Mouse (Mus musculus): Measurements from ENCODE around the gene Stmn1. TPM values are rescaled to one million over a fixed set of nuclear protein-coding genes. Genes with fewer than 3 reads are reported as not detected.
A peak's percentile ranks its signal among the peaks of the same experiment; 100 is the strongest.

Gene Stmn1
- polyA plus RNA-seq, 1 experiment from 2014 or later, result 979 TPM

GRCm38 (mm10) chr4:134439919-134440318 lies 28.2 kb upstream of the Stmn1 start:
- Histone ChIP-seq H3K27me3 (ENCODE audit: control insufficient read depth, insufficient read depth, low read length) (no peaks in the 10 kb centered on the region), H3K9ac (ENCODE audit: low read length) (no peak overlapping the region), H3K4me3 (ENCODE audit: low read length) (no peak overlapping the region), H3K36me3 (ENCODE audit: control insufficient read depth, insufficient read depth) (no peaks in the 10 kb centered on the region), H3K4me1 (ENCODE audit: control insufficient read depth, insufficient read depth, low read length) (peaks cover 3% of the 10 kb centered on the region; the same call in 1 of the 2 replicates), H3K4me2 (ENCODE audit: low read depth, low read length) (no peak overlapping the region), H3K9me3 (replicated peaks; ENCODE audit: control insufficient read depth, low read length) (no peaks in the 10 kb centered on the region; the same call in 1 of the 2 replicates), H3K27ac (ENCODE audit: low read length) (no peak overlapping the region)
- no peak for ATAC-seq (replicated peaks; ENCODE audit: extremely low read depth, insufficient read depth, low FRiP score)
- WGBS, result 57% methylated on average over 4 of the region's 4 CpGs

DNA sequence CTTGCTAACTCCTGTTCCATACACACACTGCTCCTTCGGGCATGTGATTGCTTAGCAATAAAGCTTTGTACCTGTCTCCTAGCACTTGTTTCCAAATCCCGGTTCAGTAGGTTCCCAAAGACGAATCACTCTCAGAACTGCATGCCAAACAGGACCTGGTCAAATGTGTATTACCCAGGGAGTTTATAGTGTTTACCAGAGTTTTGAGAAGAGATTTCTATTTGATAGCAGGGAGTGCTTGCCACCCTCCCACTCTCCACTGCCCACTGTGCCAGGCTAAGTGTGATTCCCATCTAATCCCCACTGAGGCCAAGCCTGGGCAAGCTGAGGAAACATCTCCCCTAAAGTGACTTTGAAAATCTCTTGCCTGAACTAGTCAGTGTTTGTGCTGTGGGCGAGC lies 25.9 kb upstream of the Stmn1 start:
- 89% methylated on average over 4 of the region's 4 CpGs for WGBS
- H3K9me3 ChIP-seq (replicated peaks; ENCODE audit: control insufficient read depth, low read length), result no peaks in the 10 kb centered on the region; the same call in 1 of the 2 replicates
- H3K4me1 ChIP-seq (ENCODE audit: control insufficient read depth, insufficient read depth, low read length), result peaks cover 4% of the 10 kb centered on the region; the same call in 1 of the 2 replicates
- H3K4me2 ChIP-seq (ENCODE audit: low read depth, low read length), result no peak overlapping the region
- ATAC-seq (replicated peaks; ENCODE audit: extremely low read depth, insufficient read depth, low FRiP score), result no peak
- H3K36me3 ChIP-seq (ENCODE audit: control insufficient read depth, insufficient read depth), result no peaks in the 10 kb centered on the region
- no peak overlapping the region for H3K27ac ChIP-seq (ENCODE audit: low read length)
- no peak overlapping the region for H3K4me3 ChIP-seq (ENCODE audit: low read length)
- H3K9ac ChIP-seq (ENCODE audit: low read length), result no peak overlapping the region
- H3K27me3 ChIP-seq (ENCODE audit: control insufficient read depth, insufficient read depth, low read length), result no peaks in the 10 kb centered on the region

GRCm38 (mm10) chr4:134443589-134443988 lies 24.5 kb upstream of the Stmn1 start:
- H3K9me3 ChIP-seq (replicated peaks; ENCODE audit: control insufficient read depth, low read length), result no peaks in the 10 kb centered on the region; the same call in 1 of the 2 replicates
- no peak overlapping the region for H3K4me2 ChIP-seq (ENCODE audit: low read depth, low read length)
- ATAC-seq (replicated peaks; ENCODE audit: extremely low read depth, insufficient read depth, low FRiP score), result no peak
- H3K4me1 ChIP-seq (ENCODE audit: control insufficient read depth, insufficient read depth, low read length), result peaks cover 4% of the 10 kb centered on the region; the same call in 1 of the 2 replicates
- no peaks in the 10 kb centered on the region for H3K36me3 ChIP-seq (ENCODE audit: control insufficient read depth, insufficient read depth)
- 35% methylated on average over 7 of the region's 7 CpGs for WGBS
- no peaks in the 10 kb centered on the region for H3K27me3 ChIP-seq (ENCODE audit: control insufficient read depth, insufficient read depth, low read length)
- no peak overlapping the region for H3K27ac ChIP-seq (ENCODE audit: low read length)
- H3K4me3 ChIP-seq (ENCODE audit: low read length), result no peak overlapping the region
- H3K9ac ChIP-seq (ENCODE audit: low read length), result no peak overlapping the region

DNA sequence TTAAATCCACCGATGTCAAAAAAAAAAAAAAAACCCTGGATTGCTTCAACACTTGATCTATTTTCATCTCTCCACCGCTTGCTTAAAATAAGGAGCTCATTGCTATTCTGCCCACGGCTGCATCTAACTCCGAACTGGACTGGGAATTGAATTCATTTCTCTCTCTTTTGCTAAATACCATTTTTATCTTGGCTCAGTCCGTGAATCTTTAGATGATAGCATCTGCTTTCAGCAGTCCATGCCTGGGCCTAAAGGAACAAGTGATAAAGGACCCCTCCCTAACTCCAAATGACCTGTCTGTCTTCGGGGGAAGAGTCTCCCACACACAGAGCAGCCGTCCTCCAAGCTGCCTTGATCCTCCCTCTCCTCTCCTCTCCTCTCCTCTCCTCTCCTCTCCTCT lies 23.2 kb upstream of the Stmn1 start:
- no peak overlapping the region for H3K27ac ChIP-seq (ENCODE audit: low read length)
- H3K4me1 ChIP-seq (ENCODE audit: control insufficient read depth, insufficient read depth, low read length), result peaks cover 4% of the 10 kb centered on the region; the same call in 1 of the 2 replicates
- H3K9ac ChIP-seq (ENCODE audit: low read length), result no peak overlapping the region
- no peaks in the 10 kb centered on the region for H3K36me3 ChIP-seq (ENCODE audit: control insufficient read depth, insufficient read depth)
- H3K4me2 ChIP-seq (ENCODE audit: low read depth, low read length), result no peak overlapping the region
- 39% methylated on average over 7 of the region's 7 CpGs for WGBS
- H3K27me3 ChIP-seq (ENCODE audit: control insufficient read depth, insufficient read depth, low read length), result no peaks in the 10 kb centered on the region
- H3K4me3 ChIP-seq (ENCODE audit: low read length), result no peak overlapping the region
- ATAC-seq (replicated peaks; ENCODE audit: extremely low read depth, insufficient read depth, low FRiP score), result no peak
- H3K9me3 ChIP-seq (replicated peaks; ENCODE audit: control insufficient read depth, low read length), result no peaks in the 10 kb centered on the region; the same call in 1 of the 2 replicates

GRCm38 (mm10) chr4:134445489-134445888 lies 22.6 kb upstream of the Stmn1 start:
- Histone ChIP-seq H3K4me1 (ENCODE audit: control insufficient read depth, insufficient read depth, low read length) (peaks cover 5% of the 10 kb centered on the region; the same call in 1 of the 2 replicates), H3K9ac (ENCODE audit: low read length) (no peak overlapping the region), H3K27ac (ENCODE audit: low read length) (no peak overlapping the region), H3K4me2 (ENCODE audit: low read depth, low read length) (no peak overlapping the region), H3K9me3 (replicated peaks; ENCODE audit: control insufficient read depth, low read length) (no peaks in the 10 kb centered on the region; the same call in 1 of the 2 replicates), H3K4me3 (ENCODE audit: low read length) (no peak overlapping the region), H3K36me3 (ENCODE audit: control insufficient read depth, insufficient read depth) (no peaks in the 10 kb centered on the region), H3K27me3 (ENCODE audit: control insufficient read depth, insufficient read depth, low read length) (no peaks in the 10 kb centered on the region)
- no peak for ATAC-seq (replicated peaks; ENCODE audit: extremely low read depth, insufficient read depth, low FRiP score)
- WGBS, result 82% methylated on average over 1 of the region's 1 CpGs

DNA sequence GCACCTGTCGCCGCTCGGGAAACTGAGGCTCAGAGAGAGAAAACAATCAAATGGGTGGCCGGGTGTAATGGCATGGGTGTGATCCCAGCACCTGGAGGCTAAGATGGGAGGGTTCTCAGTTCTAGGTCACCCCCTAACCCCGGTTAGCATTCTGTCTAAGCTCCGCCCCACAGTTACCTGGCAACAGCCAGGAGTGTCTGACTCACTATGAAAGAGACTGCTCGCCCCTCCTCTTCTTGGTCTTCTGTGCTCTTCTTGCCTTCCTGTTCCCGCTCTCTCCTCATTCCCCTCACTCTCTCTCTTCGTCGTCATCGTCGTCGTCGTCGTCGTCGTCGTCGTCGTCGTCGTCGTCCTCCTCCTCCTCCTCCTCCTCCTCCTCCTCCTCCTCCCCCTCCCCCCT lies 20.2 kb upstream of the Stmn1 start:
- no peaks in the 10 kb centered on the region for H3K36me3 ChIP-seq (ENCODE audit: control insufficient read depth, insufficient read depth)
- 49% methylated on average over 23 of the region's 23 CpGs for WGBS
- H3K9me3 ChIP-seq (replicated peaks; ENCODE audit: control insufficient read depth, low read length), result no peaks in the 10 kb centered on the region
- no peak for ATAC-seq (replicated peaks; ENCODE audit: extremely low read depth, insufficient read depth, low FRiP score)
- H3K4me3 ChIP-seq (ENCODE audit: low read length), result no peak overlapping the region
- H3K27me3 ChIP-seq (ENCODE audit: control insufficient read depth, insufficient read depth, low read length), result no peaks in the 10 kb centered on the region
- H3K4me1 ChIP-seq (ENCODE audit: control insufficient read depth, insufficient read depth, low read length), result peaks cover 15% of the 10 kb centered on the region; the same call in 1 of the 2 replicates
- no peak overlapping the region for H3K27ac ChIP-seq (ENCODE audit: low read length)
- no peak overlapping the region for H3K9ac ChIP-seq (ENCODE audit: low read length)
- H3K4me2 ChIP-seq (ENCODE audit: low read depth, low read length), result no peak overlapping the region

- no peaks in the 10 kb centered on the region for H3K9me3 ChIP-seq (replicated peaks; ENCODE audit: control insufficient read depth, low read length)
- peaks cover 7% of the 10 kb centered on the region; the same call in 1 of the 2 replicates for H3K27me3 ChIP-seq (ENCODE audit: control insufficient read depth, insufficient read depth, low read length)
- H3K36me3 ChIP-seq (ENCODE audit: control insufficient read depth, insufficient read depth), result no peaks in the 10 kb centered on the region
- peaks cover 13% of the 10 kb centered on the region; the same call in 1 of the 2 replicates for H3K4me1 ChIP-seq (ENCODE audit: control insufficient read depth, insufficient read depth, low read length)
- H3K4me2 ChIP-seq (ENCODE audit: low read depth, low read length), result no peak overlapping the region
- H3K4me3 ChIP-seq (ENCODE audit: low read length), result no peak overlapping the region
- H3K27ac ChIP-seq (ENCODE audit: low read length), result no peak overlapping the region
- WGBS, result 51% methylated on average over 13 of the region's 13 CpGs
- H3K9ac ChIP-seq (ENCODE audit: low read length), result no peak overlapping the region
- ATAC-seq (replicated peaks; ENCODE audit: extremely low read depth, insufficient read depth, low FRiP score), result no peak
Measured at GRCm38 (mm10) chr4:134449595-134450391, 18.3 kb upstream of the Stmn1 start.

- Histone ChIP-seq H3K27ac (ENCODE audit: low read length) (no peak overlapping the region), H3K36me3 (ENCODE audit: control insufficient read depth, insufficient read depth) (no peaks in the 10 kb centered on the region), H3K4me3 (ENCODE audit: low read length) (no peak overlapping the region), H3K4me2 (ENCODE audit: low read depth, low read length) (peak overlapping the region; percentile 29; the same call in 1 of the 2 replicates), H3K9me3 (replicated peaks; ENCODE audit: control insufficient read depth, low read length) (no peaks in the 10 kb centered on the region), H3K4me1 (ENCODE audit: control insufficient read depth, insufficient read depth, low read length) (peaks cover 12% of the 10 kb centered on the region; the same call in 1 of the 2 replicates), H3K9ac (ENCODE audit: low read length) (no peak overlapping the region), H3K27me3 (ENCODE audit: control insufficient read depth, insufficient read depth, low read length) (peaks cover 7% of the 10 kb centered on the region; the same call in 1 of the 2 replicates)
- ATAC-seq (replicated peaks; ENCODE audit: extremely low read depth, insufficient read depth, low FRiP score), result no peak
- 35% methylated on average over 20 of the region's 20 CpGs for WGBS
Measured at GRCm38 (mm10) chr4:134450392-134451195, 17.5 kb upstream of the Stmn1 start.

Data from heart, embryonic 16.5 days (tissue).